8 mouse cellular contexts compared by ENCODE assay signal in the genomic region with DNA sequence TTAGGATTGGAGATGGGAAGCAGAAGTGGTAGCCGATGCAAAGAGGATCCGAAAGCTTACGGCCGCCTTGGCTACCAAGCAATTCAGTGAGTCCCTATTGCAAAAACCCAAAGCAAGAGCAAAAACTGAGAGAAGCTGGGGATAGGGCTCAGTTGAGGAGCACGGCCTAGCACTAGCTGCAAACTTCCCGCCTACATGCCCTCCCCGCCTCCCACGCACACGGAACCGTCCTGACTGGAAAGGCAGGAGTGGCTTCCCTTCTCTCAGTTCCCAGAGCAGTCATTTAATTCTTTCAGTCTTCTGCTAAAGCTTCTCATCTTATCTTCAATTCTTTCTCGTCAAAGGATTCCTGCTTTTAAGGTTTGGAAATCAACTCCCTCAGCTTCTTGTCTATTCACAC. TPM values are rescaled to one million over a fixed set of nuclear protein-coding genes. Genes with fewer than 3 reads are reported as not detected.
DNase-seq lines count a peak whose midpoint lies in the region; ATAC-seq lines count a peak whose summit lies in the region.

No protein-coding gene starts in this region.

- no peaks in the 10 kb centered on the region for H3K36me3 ChIP-seq in forebrain, embryonic 10.5 days (replicated peaks)
- H3K36me3 ChIP-seq in forebrain, embryonic 13.5 days (ENCODE audit: poor library complexity, severe bottlenecking), result no peaks in the 10 kb centered on the region
- H3K36me3 ChIP-seq in heart, embryonic 15.5 days, result no peaks in the 10 kb centered on the region

- no peak for ATAC-seq in forebrain, embryonic 13.5 days
- no peak for ATAC-seq in heart, embryonic 15.5 days (replicated peaks; ENCODE audit: insufficient number of reproducible peaks, insufficient read depth, low FRiP score, low read depth)

- DNase-seq in forebrain, embryonic 10.5 days (ENCODE audit: extremely low spot score, low spot score), result no peak
- peak; percentile 43 for DNase-seq in ovary, adult 18-20 months (ENCODE audit: low spot score)
- DNase-seq in ovary, postnatal 14 days (ENCODE audit: low spot score), result no peak
- DNase-seq in right cerebral cortex, postnatal 14 days, result peak; percentile 12
- DNase-seq in embryo, embryonic 9.5 days (ENCODE audit: extremely low spot score), result no peak
- DNase-seq in B cell, adult 2 months, result no peak

- peak overlapping the region; percentile 96; the same call in 1 of the 2 replicates for H3K4me3 ChIP-seq in forebrain, embryonic 10.5 days
- no peak overlapping the region for H3K4me3 ChIP-seq in forebrain, embryonic 13.5 days
- no peak overlapping the region for H3K4me3 ChIP-seq in heart, embryonic 15.5 days

- H3K9ac ChIP-seq in forebrain, embryonic 13.5 days, result no peak overlapping the region
- no peak overlapping the region for H3K9ac ChIP-seq in heart, embryonic 15.5 days

- no peaks in the 10 kb centered on the region for H3K27me3 ChIP-seq in forebrain, embryonic 10.5 days (ENCODE audit: poor library complexity, severe bottlenecking)
- no peaks in the 10 kb centered on the region for H3K27me3 ChIP-seq in forebrain, embryonic 13.5 days
- H3K27me3 ChIP-seq in heart, embryonic 15.5 days, result no peaks in the 10 kb centered on the region

- H3K4me2 ChIP-seq in forebrain, embryonic 13.5 days, result no peak overlapping the region
- H3K4me2 ChIP-seq in heart, embryonic 15.5 days, result peak overlapping the region; percentile 76; the same call in 1 of the 2 replicates

- no peaks in the 10 kb centered on the region for H3K9me3 ChIP-seq in forebrain, embryonic 10.5 days
- H3K9me3 ChIP-seq in forebrain, embryonic 13.5 days (replicated peaks), result no peaks in the 10 kb centered on the region
- no peaks in the 10 kb centered on the region for H3K9me3 ChIP-seq in heart, embryonic 15.5 days (replicated peaks)

- H3K4me1 ChIP-seq in forebrain, embryonic 10.5 days, result peaks cover 25% of the 10 kb centered on the region
- H3K4me1 ChIP-seq in forebrain, embryonic 13.5 days, result peaks cover 16% of the 10 kb centered on the region
- H3K4me1 ChIP-seq in heart, embryonic 15.5 days (replicated peaks), result peaks cover 16% of the 10 kb centered on the region

- 92% methylated on average over 11 of the region's 11 CpGs for WGBS in forebrain, embryonic 10.5 days
- 92% methylated on average over 11 of the region's 11 CpGs for WGBS in forebrain, embryonic 13.5 days
- 73% methylated on average over 11 of the region's 11 CpGs for WGBS in heart, embryonic 15.5 days

- no peak overlapping the region for H3K27ac ChIP-seq in forebrain, embryonic 10.5 days
- no peak overlapping the region for H3K27ac ChIP-seq in forebrain, embryonic 13.5 days
- no peak overlapping the region for H3K27ac ChIP-seq in heart, embryonic 15.5 days

RNA-seq across cellular contexts. Expression of a gene that starts 1.5 kb away (rescaled TPM):
- 16.1 and 20.7 TPM in 2 replicates for polyA plus RNA-seq in forebrain, embryonic 10.5 days (2016; fragmentation: Nextera tagmentation; extraction: Ambion mirVana)
- polyA plus RNA-seq in forebrain, embryonic 13.5 days (2015; fragmentation: Nextera tagmentation; extraction: Ambion mirVana), result 12.4 and 13.1 TPM in 2 replicates
- 10.5 and 10.6 TPM in 2 replicates for polyA plus RNA-seq in heart, embryonic 15.5 days (2015; fragmentation: Nextera tagmentation; extraction: Ambion mirVana)

RNA-seq across cellular contexts. Expression of a gene that starts 1.7 kb away (rescaled TPM):
- polyA plus RNA-seq in forebrain, embryonic 10.5 days (2016; fragmentation: Nextera tagmentation; extraction: Ambion mirVana), result 9.7 and 11.4 TPM in 2 replicates
- 19.2 and 21.7 TPM in 2 replicates for polyA plus RNA-seq in forebrain, embryonic 13.5 days (2015; fragmentation: Nextera tagmentation; extraction: Ambion mirVana)
- 7.7 and 9.1 TPM in 2 replicates for polyA plus RNA-seq in heart, embryonic 15.5 days (2015; fragmentation: Nextera tagmentation; extraction: Ambion mirVana)

Comparison
In these comparisons a context has a peak if more than half of its experiments do, and no peak if none do; other contexts are left out.
1. DNase-seq: peak in ovary, adult 18-20 months (single experiment) and right cerebral cortex, postnatal 14 days (single experiment); none in forebrain, embryonic 10.5 days (single experiment), ovary, postnatal 14 days (single experiment), embryo, embryonic 9.5 days (single experiment) and B cell, adult 2 months (0 of 2).